In genomic region chr10:27880867-27881266, GRCm38 (mm10) we compare ENCODE assay signal across 19 mouse cellular contexts.
A peak's percentile ranks its signal among the peaks of the same experiment; 100 is the strongest.
DNase-seq lines count a peak whose midpoint lies in the region; ATAC-seq and TF ChIP-seq lines count a peak whose summit lies in the region.
"Had no signal": no experiment of that assay in that cellular context is flagged by ENCODE, and none has a peak within 500 bp of the region (broad histone marks: within the 10 kb centered on the region; RNA-seq: fewer than 3 reads in every experiment).

No protein-coding gene starts in this region.

- no peak overlapping the region for H3K4me2 ChIP-seq in forebrain, embryonic 16.5 days (ENCODE audit: low read length)
- H3K4me2 ChIP-seq in forebrain, embryonic 15.5 days (replicated peaks) = no peak overlapping the region
- no peak overlapping the region for H3K4me2 ChIP-seq in forebrain, postnatal 0 days (ENCODE audit: low read depth)
- no peak overlapping the region for H3K4me2 ChIP-seq in forebrain, embryonic 13.5 days

- no peak overlapping the region for H3K27ac ChIP-seq in forebrain, embryonic 16.5 days (ENCODE audit: low read length)
- H3K27ac ChIP-seq in forebrain, embryonic 15.5 days (replicated peaks) = no peak overlapping the region
- no peak overlapping the region for H3K27ac ChIP-seq in forebrain, postnatal 0 days (ENCODE audit: low read depth, low read length)
- H3K27ac ChIP-seq in forebrain, embryonic 13.5 days = no peak overlapping the region

- no peak overlapping the region for H3K9ac ChIP-seq in forebrain, embryonic 16.5 days (replicated peaks; ENCODE audit: low read depth, low read length)
- H3K9ac ChIP-seq in forebrain, embryonic 15.5 days (replicated peaks) = no peak overlapping the region
- no peak overlapping the region for H3K9ac ChIP-seq in forebrain, postnatal 0 days
- H3K9ac ChIP-seq in forebrain, embryonic 13.5 days = no peak overlapping the region

- TF ChIP-seq CTCF in forebrain, postnatal 0 days (IDR thresholded peaks at IDR 0.05; ENCODE audit: low read depth) = no peak

- H3K36me3 ChIP-seq in forebrain, embryonic 16.5 days (ENCODE audit: control insufficient read depth, insufficient read depth) = no peaks in the 10 kb centered on the region
- H3K36me3 ChIP-seq in forebrain, embryonic 15.5 days = no peaks in the 10 kb centered on the region
- H3K36me3 ChIP-seq in forebrain, postnatal 0 days (ENCODE audit: insufficient read depth) = no peaks in the 10 kb centered on the region
- H3K36me3 ChIP-seq in forebrain, embryonic 13.5 days (ENCODE audit: poor library complexity, severe bottlenecking) = no peaks in the 10 kb centered on the region
- H3K36me3 ChIP-seq: G1E had no signal

- peak; percentile 58 for ATAC-seq in forebrain, embryonic 16.5 days
- ATAC-seq in forebrain, embryonic 15.5 days (replicated peaks) = no peak; the same call in 1 of the 2 replicates
- ATAC-seq in forebrain, postnatal 0 days = peak; percentile 62
- ATAC-seq in forebrain, embryonic 13.5 days = no peak
- ATAC-seq: activated CD4-positive, CD25-positive, alpha-beta regulatory T cell, adult 4 months; CD4-positive, CD25-positive, alpha-beta regulatory T cell, adult 4 months; Patski had no signal

- no peaks in the 10 kb centered on the region for H3K4me1 ChIP-seq in forebrain, embryonic 16.5 days (replicated peaks; ENCODE audit: control insufficient read depth, insufficient read depth, low read length)
- H3K4me1 ChIP-seq in forebrain, embryonic 15.5 days = no peaks in the 10 kb centered on the region
- no peaks in the 10 kb centered on the region for H3K4me1 ChIP-seq in forebrain, postnatal 0 days (ENCODE audit: insufficient read depth)
- no peaks in the 10 kb centered on the region for H3K4me1 ChIP-seq in forebrain, embryonic 13.5 days

- no peaks in the 10 kb centered on the region for H3K27me3 ChIP-seq in forebrain, embryonic 16.5 days (replicated peaks; ENCODE audit: control insufficient read depth, insufficient read depth, low read length)
- no peaks in the 10 kb centered on the region for H3K27me3 ChIP-seq in forebrain, embryonic 15.5 days
- H3K27me3 ChIP-seq in forebrain, postnatal 0 days (ENCODE audit: insufficient read depth, low read length) = no peaks in the 10 kb centered on the region
- no peaks in the 10 kb centered on the region for H3K27me3 ChIP-seq in forebrain, embryonic 13.5 days
- H3K27me3 ChIP-seq: CH12.LX had no signal

- H3K4me3 ChIP-seq in forebrain, embryonic 16.5 days (replicated peaks; ENCODE audit: low read length) = no peak overlapping the region
- H3K4me3 ChIP-seq in forebrain, embryonic 15.5 days = no peak overlapping the region
- no peak overlapping the region for H3K4me3 ChIP-seq in forebrain, postnatal 0 days (ENCODE audit: low read depth, low read length)
- H3K4me3 ChIP-seq in forebrain, embryonic 13.5 days = no peak overlapping the region

- H3K9me3 ChIP-seq in forebrain, embryonic 16.5 days (ENCODE audit: control insufficient read depth, low read length) = no peaks in the 10 kb centered on the region
- H3K9me3 ChIP-seq in forebrain, embryonic 15.5 days = no peaks in the 10 kb centered on the region
- H3K9me3 ChIP-seq in forebrain, postnatal 0 days (ENCODE audit: low read length) = no peaks in the 10 kb centered on the region
- H3K9me3 ChIP-seq in forebrain, embryonic 13.5 days (replicated peaks) = no peaks in the 10 kb centered on the region
- H3K9me3 ChIP-seq: G1E had no signal

- peak; percentile 37 for DNase-seq in forebrain, postnatal 0 days
- DNase-seq: adrenal gland, adult 2 months; adrenal gland, adult 8-10 months; adrenal gland, postnatal 10 days; adrenal gland, postnatal 14 days; adrenal gland, postnatal 25 days; adrenal gland, postnatal 36 days; B cell, adult 2 months; cerebellum, adult 11 months; cerebellum, adult 11-12 months; cerebellum, adult 18-20 months had no signal

- WGBS in forebrain, embryonic 16.5 days = 70% methylated on average over 1 of the region's 1 CpGs
- WGBS in forebrain, embryonic 15.5 days = 61% methylated on average over 1 of the region's 1 CpGs
- WGBS in forebrain, postnatal 0 days = 58% methylated on average over 1 of the region's 1 CpGs
- WGBS in forebrain, embryonic 13.5 days = 92% methylated on average over 1 of the region's 1 CpGs

Comparison
In these comparisons a context has a peak if more than half of its experiments do, and no peak if none do; other contexts are left out.
1. ATAC-seq: peak in forebrain, embryonic 16.5 days (single experiment) and forebrain, postnatal 0 days (single experiment); none in forebrain, embryonic 15.5 days (single experiment) and forebrain, embryonic 13.5 days (single experiment).